Mouse (Mus musculus): Measurements from ENCODE around the gene Acer1. TPM values are rescaled to one million over a fixed set of nuclear protein-coding genes. Genes with fewer than 3 reads are reported as not detected.
"Not testable (repeated sequence)": the region's sequence is repeated elsewhere in the genome, so short reads cannot be mapped to it uniquely, and the experiment has no call there.

Gene Acer1
- polyA plus RNA-seq, 1 experiment from 2014 or later: not detected

- Histone ChIP-seq H3K27me3 (ENCODE audit: control insufficient read depth, insufficient read depth, low read length) (no peaks in the 10 kb centered on the region), H3K4me2 (ENCODE audit: low read depth, low read length, severe bottlenecking) (no peak overlapping the region), H3K36me3 (ENCODE audit: control insufficient read depth, insufficient read depth, low read length) (peaks cover 7% of the 10 kb centered on the region; the same call in 1 of the 2 replicates), H3K9me3 (ENCODE audit: control insufficient read depth, low read length) (no peaks in the 10 kb centered on the region), H3K9ac (ENCODE audit: low read length) (no peak overlapping the region), H3K4me3 (ENCODE audit: low read depth, low read length) (no peak overlapping the region), H3K4me1 (replicated peaks; ENCODE audit: control insufficient read depth, insufficient read depth, low read length) (no peaks in the 10 kb centered on the region), H3K27ac (ENCODE audit: low read depth, low read length) (no peak overlapping the region)
- no peak for DNase-seq (ENCODE audit: low spot score)
- 100% methylated on average over 2 of the region's 2 CpGs for WGBS
- ATAC-seq (replicated peaks; ENCODE audit: low FRiP score): no peak
Measured at GRCm38 (mm10) chr17:56925998-56926397, 55.9 kb downstream of the Acer1 start.

GRCm38 (mm10) chr17:56919725-56920124 lies 62.2 kb downstream of the Acer1 start:
- H3K9me3 ChIP-seq (ENCODE audit: control insufficient read depth, low read length): no peaks in the 10 kb centered on the region
- ATAC-seq (replicated peaks; ENCODE audit: low FRiP score) (no peak), DNase-seq (ENCODE audit: low spot score) (no peak)
- H3K27ac ChIP-seq (ENCODE audit: low read depth, low read length): no peak overlapping the region
- H3K4me1 ChIP-seq (replicated peaks; ENCODE audit: control insufficient read depth, insufficient read depth, low read length): no peaks in the 10 kb centered on the region
- H3K9ac ChIP-seq (ENCODE audit: low read length): no peak overlapping the region
- no peak overlapping the region for H3K4me3 ChIP-seq (ENCODE audit: low read depth, low read length)
- 86% methylated on average over 3 of the region's 3 CpGs for WGBS
- H3K36me3 ChIP-seq (ENCODE audit: control insufficient read depth, insufficient read depth, low read length): peaks cover 10% of the 10 kb centered on the region; the same call in 1 of the 2 replicates
- no peak overlapping the region for H3K4me2 ChIP-seq (ENCODE audit: low read depth, low read length, severe bottlenecking)
- H3K27me3 ChIP-seq (ENCODE audit: control insufficient read depth, insufficient read depth, low read length): no peaks in the 10 kb centered on the region

- no peaks in the 10 kb centered on the region for H3K9me3 ChIP-seq (ENCODE audit: control insufficient read depth, low read length)
- H3K36me3 ChIP-seq (ENCODE audit: control insufficient read depth, insufficient read depth, low read length): peaks cover 6% of the 10 kb centered on the region; the same call in 1 of the 2 replicates
- H3K27ac ChIP-seq (ENCODE audit: low read depth, low read length): no peak overlapping the region
- H3K4me2 ChIP-seq (ENCODE audit: low read depth, low read length, severe bottlenecking): no peak overlapping the region
- no peak for ATAC-seq (replicated peaks; ENCODE audit: low FRiP score)
- no peak overlapping the region for H3K9ac ChIP-seq (ENCODE audit: low read length)
- 96% methylated on average over 2 of the region's 2 CpGs for WGBS
- no peaks in the 10 kb centered on the region for H3K27me3 ChIP-seq (ENCODE audit: control insufficient read depth, insufficient read depth, low read length)
- H3K4me1 ChIP-seq (replicated peaks; ENCODE audit: control insufficient read depth, insufficient read depth, low read length): 0 out of 2 replicates have a peak, but pooled peaks cover 2% of the 10 kb centered on the region
- H3K4me3 ChIP-seq (ENCODE audit: low read depth, low read length): no peak overlapping the region
- DNase-seq (ENCODE audit: low spot score): no peak
Measured at GRCm38 (mm10) chr17:56917166-56917565, 64.8 kb downstream of the Acer1 start.

GRCm38 (mm10) chr17:56913444-56913843 lies 68.5 kb downstream of the Acer1 start:
- Histone ChIP-seq H3K27me3 (ENCODE audit: control insufficient read depth, insufficient read depth, low read length) (no peaks in the 10 kb centered on the region), H3K4me1 (replicated peaks; ENCODE audit: control insufficient read depth, insufficient read depth, low read length) (0 out of 2 replicates have a peak, but pooled peaks cover 2% of the 10 kb centered on the region), H3K9ac (ENCODE audit: low read length) (no peak overlapping the region), H3K9me3 (ENCODE audit: control insufficient read depth, low read length) (no peaks in the 10 kb centered on the region), H3K4me2 (ENCODE audit: low read depth, low read length, severe bottlenecking) (no peak overlapping the region), H3K4me3 (ENCODE audit: low read depth, low read length) (no peak overlapping the region), H3K27ac (ENCODE audit: low read depth, low read length) (no peak overlapping the region), H3K36me3 (ENCODE audit: control insufficient read depth, insufficient read depth, low read length) (peaks cover 10% of the 10 kb centered on the region; the same call in 1 of the 2 replicates)
- DNase-seq (ENCODE audit: low spot score) (no peak), ATAC-seq (replicated peaks; ENCODE audit: low FRiP score) (no peak)

GRCm38 (mm10) chr17:56913023-56913422 lies 68.9 kb downstream of the Acer1 start:
- Histone ChIP-seq H3K27me3 (ENCODE audit: control insufficient read depth, insufficient read depth, low read length) (no peaks in the 10 kb centered on the region), H3K36me3 (ENCODE audit: control insufficient read depth, insufficient read depth, low read length) (peaks cover 10% of the 10 kb centered on the region; the same call in 1 of the 2 replicates), H3K9ac (ENCODE audit: low read length) (no peak overlapping the region), H3K4me3 (ENCODE audit: low read depth, low read length) (no peak overlapping the region), H3K4me2 (ENCODE audit: low read depth, low read length, severe bottlenecking) (no peak overlapping the region), H3K4me1 (replicated peaks; ENCODE audit: control insufficient read depth, insufficient read depth, low read length) (0 out of 2 replicates have a peak, but pooled peaks cover 2% of the 10 kb centered on the region), H3K27ac (ENCODE audit: low read depth, low read length) (no peak overlapping the region), H3K9me3 (ENCODE audit: control insufficient read depth, low read length) (no peaks in the 10 kb centered on the region)
- DNase-seq (ENCODE audit: low spot score) (no peak), ATAC-seq (replicated peaks; ENCODE audit: low FRiP score) (no peak)
- WGBS: 92% methylated on average over 3 of the region's 3 CpGs

GRCm38 (mm10) chr17:56909764-56910163 lies 72.2 kb downstream of the Acer1 start:
- H3K4me1 ChIP-seq (replicated peaks; ENCODE audit: control insufficient read depth, insufficient read depth, low read length); H3K9me3 ChIP-seq (ENCODE audit: control insufficient read depth, low read length); H3K27ac ChIP-seq (ENCODE audit: low read depth, low read length); ATAC-seq (replicated peaks; ENCODE audit: low FRiP score); H3K27me3 ChIP-seq (ENCODE audit: control insufficient read depth, insufficient read depth, low read length); H3K4me3 ChIP-seq (ENCODE audit: low read depth, low read length); H3K9ac ChIP-seq (ENCODE audit: low read length); H3K4me2 ChIP-seq (ENCODE audit: low read depth, low read length, severe bottlenecking); DNase-seq (ENCODE audit: low spot score): not testable (repeated sequence)
- 86% methylated on average over 2 of the region's 2 CpGs for WGBS
- H3K36me3 ChIP-seq (ENCODE audit: control insufficient read depth, insufficient read depth, low read length): peaks cover 14% of the 10 kb centered on the region; the same call in 1 of the 2 replicates

- Histone ChIP-seq H3K9me3 (ENCODE audit: control insufficient read depth, low read length) (no peaks in the 10 kb centered on the region), H3K4me1 (replicated peaks; ENCODE audit: control insufficient read depth, insufficient read depth, low read length) (no peaks in the 10 kb centered on the region), H3K4me3 (ENCODE audit: low read depth, low read length) (no peak overlapping the region), H3K27me3 (ENCODE audit: control insufficient read depth, insufficient read depth, low read length) (no peaks in the 10 kb centered on the region), H3K27ac (ENCODE audit: low read depth, low read length) (no peak overlapping the region), H3K9ac (ENCODE audit: low read length) (no peak overlapping the region), H3K4me2 (ENCODE audit: low read depth, low read length, severe bottlenecking) (no peak overlapping the region), H3K36me3 (ENCODE audit: control insufficient read depth, insufficient read depth, low read length) (peaks cover 18% of the 10 kb centered on the region; the same call in 1 of the 2 replicates)
- ATAC-seq (replicated peaks; ENCODE audit: low FRiP score): no peak
- DNase-seq (ENCODE audit: low spot score): no peak
- WGBS: 91% methylated on average over 9 of the region's 9 CpGs
Measured at GRCm38 (mm10) chr17:56907887-56908286, 74.0 kb downstream of the Acer1 start.

GRCm38 (mm10) chr17:56907096-56907495 lies 74.8 kb downstream of the Acer1 start:
- no peaks in the 10 kb centered on the region for H3K4me1 ChIP-seq (replicated peaks; ENCODE audit: control insufficient read depth, insufficient read depth, low read length)
- H3K27ac ChIP-seq (ENCODE audit: low read depth, low read length): no peak overlapping the region
- H3K4me2 ChIP-seq (ENCODE audit: low read depth, low read length, severe bottlenecking): no peak overlapping the region
- H3K27me3 ChIP-seq (ENCODE audit: control insufficient read depth, insufficient read depth, low read length): no peaks in the 10 kb centered on the region
- H3K9ac ChIP-seq (ENCODE audit: low read length): no peak overlapping the region
- DNase-seq (ENCODE audit: low spot score): no peak
- H3K36me3 ChIP-seq (ENCODE audit: control insufficient read depth, insufficient read depth, low read length): peaks cover 20% of the 10 kb centered on the region
- WGBS: 96% methylated on average over 5 of the region's 5 CpGs
- no peak overlapping the region for H3K4me3 ChIP-seq (ENCODE audit: low read depth, low read length)
- H3K9me3 ChIP-seq (ENCODE audit: control insufficient read depth, low read length): no peaks in the 10 kb centered on the region
- no peak for ATAC-seq (replicated peaks; ENCODE audit: low FRiP score)

- 95% methylated on average over 3 of the region's 3 CpGs for WGBS
- Histone ChIP-seq H3K36me3 (ENCODE audit: control insufficient read depth, insufficient read depth, low read length) (peaks cover 29% of the 10 kb centered on the region), H3K4me2 (ENCODE audit: low read depth, low read length, severe bottlenecking) (no peak overlapping the region), H3K9me3 (ENCODE audit: control insufficient read depth, low read length) (no peaks in the 10 kb centered on the region), H3K9ac (ENCODE audit: low read length) (no peak overlapping the region), H3K27me3 (ENCODE audit: control insufficient read depth, insufficient read depth, low read length) (no peaks in the 10 kb centered on the region), H3K4me1 (replicated peaks; ENCODE audit: control insufficient read depth, insufficient read depth, low read length) (no peaks in the 10 kb centered on the region), H3K4me3 (ENCODE audit: low read depth, low read length) (no peak overlapping the region), H3K27ac (ENCODE audit: low read depth, low read length) (no peak overlapping the region)
- no peak for ATAC-seq (replicated peaks; ENCODE audit: low FRiP score)
- no peak for DNase-seq (ENCODE audit: low spot score)
Measured at GRCm38 (mm10) chr17:56906166-56906565, 75.8 kb downstream of the Acer1 start.

Measured in forebrain, embryonic 11.5 days (tissue).